8 mouse cellular contexts compared by ENCODE assay signal in genomic region chr11:105362946-105363597, GRCm38 (mm10).
DNase-seq lines count a peak whose midpoint lies in the region; ATAC-seq lines count a peak whose summit lies in the region.

No protein-coding gene starts in this region.

- H3K9me3 ChIP-seq in intestine, embryonic 14.5 days (ENCODE audit: control insufficient read depth, low read length): no peaks in the 10 kb centered on the region

- ATAC-seq in intestine, embryonic 14.5 days (replicated peaks; ENCODE audit: low FRiP score, low TSS enrichment, low read depth): peak; percentile 83
- ATAC-seq in megakaryocyte progenitor cell, adult 5-6 weeks (replicated peaks; ENCODE audit: poor library complexity): peak; percentile 62

- H3K36me3 ChIP-seq in intestine, embryonic 14.5 days (ENCODE audit: control insufficient read depth, insufficient read depth, low read length): no peaks in the 10 kb centered on the region

- H3K4me2 ChIP-seq in intestine, embryonic 14.5 days (ENCODE audit: low read length): peak overlapping the region; percentile 92

- H3K4me3 ChIP-seq in intestine, embryonic 14.5 days (ENCODE audit: low read depth, low read length): peak overlapping the region; percentile 56

- intact Hi-C loops in gastrocnemius, postnatal 14 days (cut with DNase I; ENCODE audit: low total_unique reads): loop anchor here (2.0 kb wide), 1 partner anchor 230 kb away; no protein-coding TSS in a partner anchor
- intact Hi-C loops in left cerebral cortex, postnatal 10 days (cut with DNase I): loop anchor here (2.0 to 10.0 kb wide), 3 partner anchors 94 to 462 kb away; partner anchors contain the start of gene March10

- H3K4me1 ChIP-seq in intestine, embryonic 14.5 days (replicated peaks; ENCODE audit: control insufficient read depth, insufficient read depth, low read length): peaks cover 24% of the 10 kb centered on the region

- H3K27ac ChIP-seq in intestine, embryonic 14.5 days (ENCODE audit: low read depth): no peak overlapping the region

- under 1% methylated on average over 40 of the region's 40 CpGs for WGBS in intestine, embryonic 14.5 days

- peak overlapping the region; percentile 60 for H3K9ac ChIP-seq in intestine, embryonic 14.5 days (ENCODE audit: low read length)

- peak; percentile 87 for DNase-seq in adrenal gland, adult 2 months
- peak; percentile 85 for DNase-seq in embryo, embryonic 10.5 days (ENCODE audit: low spot score)
- peak; percentile 85 for DNase-seq in gastrocnemius, postnatal 14 days
- DNase-seq in intestine, embryonic 14.5 days (ENCODE audit: low spot score): peak; percentile 94
- peak; percentile 76 to 89 for DNase-seq in left cerebral cortex, postnatal 10 days (ENCODE audit: extremely low spot score in 1 of 2, low spot score in 2 of 2)
- DNase-seq in right cerebral cortex, postnatal 14 days: peak; percentile 93
- peak; percentile 81 for DNase-seq in urinary bladder, postnatal 25 days (ENCODE audit: low spot score)

- no peaks in the 10 kb centered on the region for H3K27me3 ChIP-seq in intestine, embryonic 14.5 days (replicated peaks; ENCODE audit: control insufficient read depth, insufficient read depth, low read length)
